ENCODE assay signal across 31 mouse cellular contexts in genomic region chr5:88938208-88938607, GRCm38 (mm10). TPM values are rescaled to one million over a fixed set of nuclear protein-coding genes. Genes with fewer than 3 reads are reported as not detected.
A peak's percentile ranks its signal among the peaks of the same experiment; 100 is the strongest.
DNase-seq lines count a peak whose midpoint lies in the region; ATAC-seq and TF ChIP-seq lines count a peak whose summit lies in the region.
"Had no signal": no experiment of that assay in that cellular context is flagged by ENCODE, and none has a peak within 500 bp of the region (broad histone marks: within the 10 kb centered on the region; RNA-seq: fewer than 3 reads in every experiment).

No protein-coding gene starts in this region.

- no peak overlapping the region for H3K4me3 ChIP-seq in heart, embryonic 15.5 days
- H3K4me3 ChIP-seq in lung, postnatal 0 days (ENCODE audit: low read depth, low read length): no peak overlapping the region
- no peak overlapping the region for H3K4me3 ChIP-seq in lung, adult 2 months (replicated peaks; ENCODE audit: extremely low read depth, low read depth, low read length)
- no peak overlapping the region for H3K4me3 ChIP-seq in intestine, embryonic 15.5 days (replicated peaks)
- H3K4me3 ChIP-seq: embryonic facial prominence, embryonic 10.5 days; embryonic facial prominence, embryonic 15.5 days; forebrain, embryonic 12.5 days; hindbrain, embryonic 13.5 days; kidney, embryonic 15.5 days; left cerebral cortex, adult 2 months; limb, embryonic 13.5 days; liver, embryonic 15.5 days; midbrain, embryonic 12.5 days; neural tube, embryonic 13.5 days had no signal

- no peaks in the 10 kb centered on the region for H3K9me3 ChIP-seq in heart, embryonic 15.5 days (replicated peaks)
- H3K9me3 ChIP-seq in lung, postnatal 0 days (ENCODE audit: low read length): no peaks in the 10 kb centered on the region
- H3K9me3 ChIP-seq in intestine, embryonic 15.5 days: no peaks in the 10 kb centered on the region
- H3K9me3 ChIP-seq: embryonic facial prominence, embryonic 10.5 days; embryonic facial prominence, embryonic 15.5 days; forebrain, embryonic 12.5 days; hindbrain, embryonic 13.5 days; kidney, embryonic 15.5 days; limb, embryonic 13.5 days; liver, embryonic 15.5 days; midbrain, embryonic 12.5 days; neural tube, embryonic 13.5 days had no signal

- ATAC-seq in heart, embryonic 15.5 days (replicated peaks; ENCODE audit: insufficient number of reproducible peaks, insufficient read depth, low FRiP score, low read depth): no peak
- no peak for ATAC-seq in lung, postnatal 0 days
- peak; percentile 60 for ATAC-seq in intestine, embryonic 15.5 days
- ATAC-seq: forebrain, postnatal 0 days had no signal

- TF ChIP-seq POLR2A in lung, adult 2 months (IDR thresholded peaks at IDR 0.05; ENCODE audit: borderline replicate concordance, extremely low read depth, low read depth, low read length): no peak

- H3K4me1 ChIP-seq in heart, embryonic 15.5 days (replicated peaks): peaks cover 33% of the 10 kb centered on the region
- H3K4me1 ChIP-seq in lung, postnatal 0 days (ENCODE audit: insufficient read depth, low read depth, low read length): no peaks in the 10 kb centered on the region
- peaks cover 2% of the 10 kb centered on the region for H3K4me1 ChIP-seq in lung, adult 2 months (ENCODE audit: control insufficient read depth, insufficient read depth, low read length)
- H3K4me1 ChIP-seq in intestine, embryonic 15.5 days (replicated peaks): peaks cover 17% of the 10 kb centered on the region
- H3K4me1 ChIP-seq: liver, embryonic 15.5 days had no signal

- 45% methylated on average over 1 of the region's 1 CpGs for WGBS in heart, embryonic 15.5 days
- 21% methylated on average over 1 of the region's 1 CpGs for WGBS in lung, postnatal 0 days
- WGBS in lung, adult 2 months: 50% methylated on average over 1 of the region's 1 CpGs
- whole genome bisulfite sequencing in intestine, embryonic 15.5 days: 57% methylated on average over 1 of the region's 1 CpGs

- H3K27me3 ChIP-seq in heart, embryonic 15.5 days: no peaks in the 10 kb centered on the region
- no peaks in the 10 kb centered on the region for H3K27me3 ChIP-seq in lung, postnatal 0 days (replicated peaks; ENCODE audit: insufficient read depth, low read length)
- H3K27me3 ChIP-seq in intestine, embryonic 15.5 days (replicated peaks): no peaks in the 10 kb centered on the region
- H3K27me3 ChIP-seq: embryonic facial prominence, embryonic 15.5 days; forebrain, embryonic 12.5 days; hindbrain, embryonic 13.5 days; kidney, embryonic 15.5 days; limb, embryonic 13.5 days; liver, embryonic 15.5 days; midbrain, embryonic 12.5 days; neural tube, embryonic 13.5 days had no signal

- H3K27ac ChIP-seq in heart, embryonic 15.5 days: 0 out of 2 replicates have a peak overlapping the region, but pooled peaks have one; percentile 9
- H3K27ac ChIP-seq in lung, postnatal 0 days (ENCODE audit: low read length): no peak overlapping the region
- no peak overlapping the region for H3K27ac ChIP-seq in intestine, embryonic 15.5 days
- H3K27ac ChIP-seq: embryonic facial prominence, embryonic 10.5 days; embryonic facial prominence, embryonic 15.5 days; forebrain, embryonic 12.5 days; hindbrain, embryonic 13.5 days; kidney, embryonic 15.5 days; left cerebral cortex, adult 2 months; limb, embryonic 13.5 days; liver, embryonic 15.5 days; midbrain, embryonic 12.5 days; neural tube, embryonic 13.5 days had no signal

- H3K4me2 ChIP-seq in heart, embryonic 15.5 days: no peak overlapping the region
- no peak overlapping the region for H3K4me2 ChIP-seq in lung, postnatal 0 days (replicated peaks; ENCODE audit: low read depth, low read length)
- H3K4me2 ChIP-seq in intestine, embryonic 15.5 days (replicated peaks): no peak overlapping the region
- H3K4me2 ChIP-seq: embryonic facial prominence, embryonic 15.5 days; forebrain, embryonic 12.5 days; hindbrain, embryonic 13.5 days; kidney, embryonic 15.5 days; limb, embryonic 13.5 days; liver, embryonic 15.5 days; midbrain, embryonic 12.5 days; neural tube, embryonic 13.5 days had no signal

- peak; percentile 35 for DNase-seq in adrenal gland, postnatal 10 days
- DNase-seq in adrenal gland, adult 18-20 months (ENCODE audit: low spot score in 2 of 2): no peak
- no peak for DNase-seq in heart, postnatal 4 days
- peak; percentile 23 for DNase-seq in lung, postnatal 0 days (ENCODE audit: low spot score)
- no peak for DNase-seq in lung, adult 2 months
- DNase-seq in layer of hippocampus, adult 9-11 months: no peak
- DNase-seq: cerebellum, adult 2 months; cerebellum, postnatal 14 days; forebrain, postnatal 0 days; gastrocnemius, postnatal 10 days; kidney, adult 18-20 months; kidney, postnatal 25 days; lung, postnatal 10 days; right cerebral cortex, adult 18-20 months; spleen, adult 18-20 months; thymus, postnatal 14 days had no signal

- no peak overlapping the region for H3K9ac ChIP-seq in heart, embryonic 15.5 days
- H3K9ac ChIP-seq in lung, postnatal 0 days (replicated peaks; ENCODE audit: low read depth): no peak overlapping the region
- no peak overlapping the region for H3K9ac ChIP-seq in intestine, embryonic 15.5 days
- H3K9ac ChIP-seq: embryonic facial prominence, embryonic 15.5 days; forebrain, embryonic 12.5 days; forebrain, postnatal 0 days; hindbrain, embryonic 13.5 days; kidney, embryonic 15.5 days; limb, embryonic 13.5 days; liver, embryonic 15.5 days; midbrain, embryonic 12.5 days; neural tube, embryonic 13.5 days had no signal

- no peak for TF ChIP-seq CTCF in lung, postnatal 0 days (IDR thresholded peaks at IDR 0.05)
- TF ChIP-seq CTCF in lung, adult 2 months (IDR thresholded peaks at IDR 0.05; ENCODE audit: insufficient read depth, low read length): no peak

- TF ChIP-seq EP300 in lung, postnatal 0 days (IDR thresholded peaks at IDR 0.05): no peak

- no peaks in the 10 kb centered on the region for H3K36me3 ChIP-seq in heart, embryonic 15.5 days
- no peaks in the 10 kb centered on the region for H3K36me3 ChIP-seq in lung, postnatal 0 days (ENCODE audit: insufficient read depth, low read length)
- no peaks in the 10 kb centered on the region for H3K36me3 ChIP-seq in intestine, embryonic 15.5 days
- H3K36me3 ChIP-seq: embryonic facial prominence, embryonic 10.5 days; embryonic facial prominence, embryonic 15.5 days; forebrain, embryonic 12.5 days; G1E; hindbrain, embryonic 13.5 days; kidney, embryonic 15.5 days; limb, embryonic 13.5 days; liver, embryonic 15.5 days; midbrain, embryonic 12.5 days; neural tube, embryonic 13.5 days had no signal

RNA-seq across cellular contexts. Expression of gene Slc4a4, which starts 51.6 kb away (rescaled TPM):
- total RNA-seq in adrenal gland, postnatal 10 days (2021): 100 to 1,000 TPM in 1 of 2 experiments, 10 to 100 TPM in 1; 99.5 to 108 TPM
- 10 to 100 TPM; 37.4 to 38.7 TPM for total RNA-seq in adrenal gland, adult 18-20 months (2021)
- polyA plus RNA-seq in heart, embryonic 15.5 days (2015; fragmentation: Nextera tagmentation; extraction: Ambion mirVana): 5.1 and 6.0 TPM in 2 replicates
- total RNA-seq in heart, postnatal 4 days (2021): 10 to 100 TPM; 39.4 to 40.4 TPM
- 2.9 and 4.0 TPM in 2 replicates for polyA plus RNA-seq in lung, postnatal 0 days (2015; fragmentation: Nextera tagmentation; extraction: Ambion mirVana)
- 2.7 and 4.8 TPM in 2 replicates for polyA plus RNA-seq in lung, adult 2 months (2012; rRNA removed)
- polyA plus RNA-seq in intestine, embryonic 15.5 days (2015; fragmentation: Nextera tagmentation; extraction: Ambion mirVana): 4.6 and 4.7 TPM in 2 replicates
- total RNA-seq: granulocyte monocyte progenitor cell, adult 5-6 weeks; megakaryocyte, adult 5-6 weeks had no signal
- polyA plus RNA-seq: G1E had no signal

Comparison
In these comparisons a context has a peak if more than half of its experiments do, and no peak if none do; other contexts are left out.
1. DNase-seq: peak in adrenal gland, postnatal 10 days (single experiment) and lung, postnatal 0 days (single experiment); none in adrenal gland, adult 18-20 months (0 of 2), heart, postnatal 4 days (single experiment), lung, adult 2 months (single experiment) and layer of hippocampus, adult 9-11 months (single experiment).